Mouse (Mus musculus) gastrocnemius, adult 18-20 months (tissue): ENCODE measurements around the gene Fggy. TPM values are rescaled to one million over a fixed set of nuclear protein-coding genes. Genes with fewer than 3 reads are reported as not detected.

Experiments used
- DNase-seq: peaks from one replicate; pipeline ENCODE4 v3.0.0; 2021; ENCODE audit warnings: low spot score
- total RNA-seq, 2 experiments: library from RNA; stranded (reverse); gene quantifications; 2 replicates each; pipeline ENCODE4 v1.2.3; 2021

The Fggy gene
- total RNA-seq, 2 experiments from 2014 or later: 7.8 to 11.7 TPM

GRCm38 (mm10) chr4:95966928-95967724, 409.8 kb downstream of the Fggy start, which contains the start of gene Hook1:
TSS of gene Hook1 (plus strand) at chr4:95967240.
- DNase-seq: peak; percentile 94
